Mouse (Mus musculus) small intestine, adult 2 months (tissue): Measurements from ENCODE around the gene Sept9. TPM values are rescaled to one million over a fixed set of nuclear protein-coding genes. Genes with fewer than 3 reads are reported as not detected.

Experiments used
- H3K27ac ChIP-seq: fragments of 200-500 bp; 2 replicates; pipeline ENCODE4 v1.5.1; 2012; ENCODE audit warnings: low read depth, low read length, control low read depth, inconsistent platforms; ENCODE audit not compliant: insufficient read depth
- H3K27me3 ChIP-seq: fragments of 200-500 bp; 2 replicates; pipeline ENCODE4 v1.6.1; 2012; ENCODE audit warnings: mild to moderate bottlenecking, moderate library complexity, low read length, inconsistent platforms; ENCODE audit not compliant: control insufficient read depth, insufficient read depth
- H3K36me3 ChIP-seq: fragments of 200-500 bp; 2 replicates; pipeline ENCODE4 v1.6.1; 2012; ENCODE audit warnings: mild to moderate bottlenecking, low read length, control low read depth, inconsistent platforms; ENCODE audit not compliant: control insufficient read depth, insufficient read depth
- H3K4me1 ChIP-seq: fragments of 200-500 bp; 2 replicates; pipeline ENCODE4 v1.6.1; 2012; ENCODE audit warnings: low read length, inconsistent platforms, mixed read lengths; ENCODE audit not compliant: control insufficient read depth, insufficient read depth, insufficient read length
- H3K4me3 ChIP-seq: fragments of 200-500 bp; 2 replicates; pipeline ENCODE4 v1.5.1; 2012; ENCODE audit warnings: low read depth, mild to moderate bottlenecking, control low read depth, inconsistent platforms, low read length, moderate library complexity
- CTCF ChIP-seq: fragments of 200-500 bp; IDR thresholded peaks from 2 replicates; pipeline ENCODE4 v1.5.1; 2012; ENCODE audit warnings: low read depth, mild to moderate bottlenecking, control low read depth, inconsistent platforms, low read length, moderate library complexity, mixed read lengths; ENCODE audit not compliant: insufficient replicate concordance, insufficient read length; ENCODE audit errors: extremely low read depth
- POLR2A ChIP-seq: fragments of 200-500 bp; IDR thresholded peaks from 2 replicates; pipeline ENCODE4 v1.6.1; 2012; ENCODE audit warnings: low read depth, mild to moderate bottlenecking, control low read depth, inconsistent platforms, low read length, moderate library complexity
- WGBS: fragments of 180-500 bp; shearing (Covaris S2); methylation state at CpG from one replicate; pipeline ENCODE4 v1.1.7; 2018; 5-methylcytosine and 5-hydroxymethylcytosine counted together
- polyA plus RNA-seq: library from polyadenylated mRNA; depleted of rRNA; stranded (reverse); fragments of >200 nt; gene quantifications from 2 replicates; pipeline ENCODE4 v1.2.3, GENCODE M21; 2012

Sept9 gene
- polyA plus RNA-seq, 1 experiment, result 31.0 TPM

DNA sequence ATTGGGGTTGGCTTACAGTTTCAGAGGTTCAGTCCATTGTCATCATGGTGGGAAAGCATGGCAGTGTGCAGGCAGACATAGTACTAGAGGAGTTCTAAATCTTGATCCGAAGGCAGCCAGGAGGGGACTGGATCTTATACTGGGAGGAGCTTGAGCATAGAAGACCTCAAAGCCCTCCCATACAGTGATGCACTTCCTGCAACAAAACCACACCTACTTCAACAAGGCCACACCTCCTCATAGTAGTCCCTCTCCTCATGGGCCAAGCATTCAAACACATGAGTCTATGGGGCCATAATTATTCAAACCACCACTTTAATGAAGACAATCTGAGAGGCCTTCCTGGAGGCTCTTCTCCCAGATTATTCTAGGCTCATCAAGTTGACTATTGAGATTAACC, 57.8 kb downstream of the Sept9 start:
- TF ChIP-seq POLR2A, result no peak
- TF ChIP-seq CTCF, result no peak
- WGBS, result 93% methylated on average over 1 of the region's 1 CpGs
- no peaks in the 10 kb centered on the region for H3K36me3 ChIP-seq
- H3K4me1 ChIP-seq, result no peaks in the 10 kb centered on the region
- H3K4me3 ChIP-seq, result no peak overlapping the region
- no peak overlapping the region for H3K27ac ChIP-seq
- no peaks in the 10 kb centered on the region for H3K27me3 ChIP-seq

- Histone ChIP-seq H3K27ac (no peak overlapping the region), H3K27me3 (no peaks in the 10 kb centered on the region), H3K36me3 (no peaks in the 10 kb centered on the region), H3K4me3 (no peak overlapping the region), H3K4me1 (no peaks in the 10 kb centered on the region)
- TF ChIP-seq CTCF (no peak), POLR2A (no peak)
Observed at GRCm38 (mm10) chr11:117257842-117258241, 58.4 kb downstream of the Sept9 start.

DNA sequence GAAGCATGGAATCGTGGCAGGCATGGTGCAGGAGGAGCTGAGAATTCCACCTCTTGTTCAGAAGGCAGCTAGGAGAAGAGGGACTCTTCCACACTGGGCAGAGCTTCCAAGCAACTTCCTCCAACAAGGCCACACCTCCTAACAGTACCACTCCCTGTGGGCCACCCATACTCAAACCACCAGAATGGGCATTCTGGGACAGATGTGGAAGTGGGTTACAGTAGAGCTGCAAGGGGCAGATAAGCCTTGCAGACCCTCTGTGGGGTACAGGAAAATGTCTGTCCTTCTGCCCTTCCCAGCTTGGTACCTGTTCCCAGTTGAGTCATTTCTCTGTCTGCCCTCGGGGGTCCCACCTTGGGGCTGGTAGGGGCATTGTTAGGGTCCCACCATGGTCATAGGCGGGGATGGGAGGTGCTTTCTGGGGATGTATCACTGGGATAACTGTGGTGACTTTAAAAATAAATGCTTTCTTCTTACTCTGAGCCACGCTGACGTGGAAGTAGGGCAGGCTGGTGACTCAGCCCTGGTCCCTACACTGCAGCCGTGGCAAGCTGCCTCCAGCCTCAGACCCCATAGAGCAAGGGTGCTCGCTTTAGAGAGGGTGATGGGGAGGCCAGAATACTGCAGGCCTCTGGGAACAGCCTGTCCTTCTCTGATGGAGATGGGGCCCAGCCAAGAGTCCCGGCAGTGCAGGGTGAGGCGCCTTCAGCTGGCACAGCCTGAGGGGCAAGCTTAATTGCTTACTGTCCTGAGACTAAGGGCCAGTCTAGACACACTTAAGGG, 59.9 kb downstream of the Sept9 start:
- 66% methylated on average over 9 of the region's 9 CpGs for WGBS
- no peak overlapping the region for H3K27ac ChIP-seq
- no peak overlapping the region for H3K4me3 ChIP-seq
- no peaks in the 10 kb centered on the region for H3K27me3 ChIP-seq
- 0 out of 2 replicates have a peak, but pooled peaks cover 2% of the 10 kb centered on the region for H3K4me1 ChIP-seq
- TF ChIP-seq POLR2A, result no peak
- TF ChIP-seq CTCF, result no peak
- no peaks in the 10 kb centered on the region for H3K36me3 ChIP-seq

DNA sequence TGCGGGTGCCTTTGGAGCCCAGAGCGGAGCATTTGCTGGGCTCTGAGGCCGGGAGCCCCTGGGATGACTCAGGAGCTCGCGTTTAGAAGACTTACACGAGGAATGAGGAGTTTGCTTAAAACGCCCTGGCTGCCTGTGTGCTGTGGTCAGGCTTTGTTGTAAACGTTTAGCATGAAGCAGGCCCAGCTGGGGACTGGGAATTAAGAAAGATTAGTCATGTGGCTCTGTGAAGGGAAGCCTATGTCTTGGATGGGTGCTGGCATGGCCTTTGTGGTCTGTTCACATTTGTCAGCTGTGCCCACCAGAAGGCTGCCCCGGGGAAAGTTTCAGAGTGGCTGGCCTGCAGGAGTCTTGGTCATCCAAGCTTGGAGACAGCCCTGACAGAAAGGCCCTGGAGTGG, 61.2 kb downstream of the Sept9 start:
- Histone ChIP-seq H3K36me3 (no peaks in the 10 kb centered on the region), H3K27me3 (no peaks in the 10 kb centered on the region), H3K27ac (no peak overlapping the region), H3K4me1 (peaks cover 6% of the 10 kb centered on the region; the same call in 1 of the 2 replicates), H3K4me3 (no peak overlapping the region)
- 76% methylated on average over 9 of the region's 9 CpGs for WGBS
- no peak for TF ChIP-seq POLR2A
- no peak for TF ChIP-seq CTCF

DNA sequence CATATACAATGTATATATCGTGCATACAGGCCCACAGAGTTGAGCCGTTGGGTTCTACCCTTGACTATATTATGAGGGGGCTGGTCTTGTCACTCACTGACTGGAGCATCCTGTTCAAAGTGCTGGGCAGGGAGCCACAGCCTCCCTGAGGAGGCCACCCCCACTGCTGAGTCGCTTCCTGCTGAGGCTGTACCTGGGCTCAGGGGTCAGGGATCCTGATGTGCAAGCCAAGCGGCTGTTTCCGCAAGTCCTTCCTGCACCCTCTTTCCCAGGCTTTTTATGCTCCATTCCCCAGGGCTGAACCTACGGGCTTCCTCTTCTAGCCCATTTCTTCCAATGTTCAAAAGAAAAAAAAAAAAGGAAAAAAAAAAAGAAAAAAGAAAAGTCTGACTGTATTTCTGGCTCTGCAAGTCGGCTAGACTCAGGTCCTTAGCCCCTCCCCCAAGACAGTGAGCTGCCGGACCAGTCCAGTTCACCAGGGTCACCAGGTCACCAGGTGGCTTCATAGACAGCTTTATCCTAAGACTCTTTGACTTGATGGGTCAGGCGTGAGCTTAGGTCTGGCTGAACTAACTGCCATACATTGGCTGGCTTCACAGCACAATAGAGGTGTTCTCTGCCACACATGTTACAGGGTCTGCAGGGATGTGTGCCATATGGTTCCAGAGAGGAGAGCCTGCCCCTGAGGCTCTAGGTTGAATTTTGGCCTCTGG, 63.8 kb downstream of the Sept9 start:
- H3K27me3 ChIP-seq, result peaks cover 7% of the 10 kb centered on the region; the same call in 1 of the 2 replicates
- H3K4me1 ChIP-seq, result peaks cover 6% of the 10 kb centered on the region
- TF ChIP-seq CTCF (no peak), POLR2A (no peak)
- H3K27ac ChIP-seq, result no peak overlapping the region
- no peaks in the 10 kb centered on the region for H3K36me3 ChIP-seq
- 55% methylated on average over 9 of the region's 9 CpGs for WGBS
- no peak overlapping the region for H3K4me3 ChIP-seq

DNA sequence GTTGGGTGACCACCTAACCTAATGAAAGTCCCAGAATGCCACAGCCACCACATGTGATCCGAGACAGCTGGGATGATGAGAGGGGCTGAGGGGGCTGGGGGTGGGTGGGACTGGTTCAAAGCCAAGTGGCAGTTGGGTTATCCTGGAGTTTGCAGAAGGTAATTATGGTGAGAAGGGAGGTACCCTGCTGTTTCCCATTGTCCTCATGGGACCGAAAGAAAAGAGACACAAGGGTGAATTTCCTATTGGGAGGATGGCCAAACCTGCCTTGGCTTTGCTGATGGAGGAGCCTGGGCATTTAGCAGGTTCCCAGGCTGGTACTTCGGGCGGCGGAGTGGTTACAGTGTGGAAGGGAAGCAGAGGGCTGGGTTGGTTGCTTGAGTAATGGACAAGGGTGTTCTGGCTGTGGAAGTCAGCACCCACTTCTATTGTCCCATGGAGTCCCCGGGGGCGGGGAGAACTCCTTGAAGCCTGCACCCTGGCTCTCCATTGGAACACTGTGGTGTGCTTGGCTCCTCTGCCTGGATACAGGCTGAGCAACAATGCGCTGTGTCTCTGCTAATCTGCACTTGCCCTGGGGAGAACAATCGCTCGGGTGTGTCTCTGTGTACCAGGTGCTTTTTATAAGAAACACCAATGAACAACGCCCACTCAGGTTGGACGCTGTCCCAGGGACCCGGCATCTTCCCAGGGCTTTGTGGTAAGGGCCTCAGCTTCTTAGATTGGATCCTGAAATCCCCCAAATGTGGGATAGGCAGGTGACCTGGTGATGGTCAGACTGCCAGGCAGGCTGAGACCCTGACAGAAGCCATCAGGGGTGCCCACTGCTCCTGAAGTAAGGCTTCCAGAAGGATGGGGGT, 64.9 kb downstream of the Sept9 start:
- Histone ChIP-seq H3K27ac (no peak overlapping the region; the same call in 1 of the 2 replicates), H3K4me3 (no peak overlapping the region), H3K4me1 (peaks cover 8% of the 10 kb centered on the region), H3K36me3 (no peaks in the 10 kb centered on the region), H3K27me3 (peaks cover 7% of the 10 kb centered on the region; the same call in 1 of the 2 replicates)
- 29% methylated on average over 13 of the region's 13 CpGs for WGBS
- TF ChIP-seq CTCF (no peak), POLR2A (no peak)
